Mouse (Mus musculus) hindbrain, embryonic 10.5 days (tissue): ENCODE data around the gene Mfap4. TPM values are rescaled to one million over a fixed set of nuclear protein-coding genes. Genes with fewer than 3 reads are reported as not detected.

Experiments
- DNase-seq: peaks from one replicate; pipeline ENCODE4 v3.0.0-alpha.2; 2017; ENCODE audit warnings: low spot score
- H3K27ac ChIP-seq: fragments of 300-500 bp; sonication (generic); 2 replicates; pipeline ENCODE4 v1.5.1; 2016; ENCODE audit warnings: mild to moderate bottlenecking, moderate library complexity
- H3K27me3 ChIP-seq: fragments of 300-500 bp; sonication (generic); 2 replicates; pipeline ENCODE4 v1.6.1; 2016; ENCODE audit warnings: mild to moderate bottlenecking; ENCODE audit not compliant: poor library complexity, insufficient read depth, severe bottlenecking
- H3K36me3 ChIP-seq: fragments of 300-500 bp; sonication (generic); 2 replicates; pipeline ENCODE4 v1.6.1; 2016; ENCODE audit warnings: mild to moderate bottlenecking, moderate library complexity
- H3K4me1 ChIP-seq: fragments of 300-500 bp; sonication (generic); replicated peaks from 2 replicates; pipeline ENCODE4 v1.6.1; 2016; ENCODE audit warnings: mild to moderate bottlenecking
- H3K4me3 ChIP-seq: fragments of 300-500 bp; sonication (generic); 2 replicates; pipeline ENCODE4 v1.5.1; 2016; ENCODE audit warnings: mild to moderate bottlenecking, moderate library complexity
- H3K9me3 ChIP-seq: fragments of 300-500 bp; sonication (generic); 2 replicates; pipeline ENCODE4 v1.6.1; 2016; ENCODE audit warnings: mild to moderate bottlenecking, moderate library complexity
- WGBS: fragments of 180-500 bp; shearing (Covaris S2); methylation state at CpG from one replicate; pipeline ENCODE4 v1.1.7; 2016; 5-methylcytosine and 5-hydroxymethylcytosine counted together
- polyA plus RNA-seq: library from polyadenylated mRNA; unstranded; fragments of >200 nt; fragmentation: Nextera tagmentation; extraction: Ambion mirVana; gene quantifications from 2 replicates; pipeline ENCODE4 v1.2.1, GENCODE M21; 2016

Gene Mfap4
- polyA plus RNA-seq, 1 experiment from 2014 or later: 78.2 TPM

- peak overlapping the region; percentile 23; the same call in 1 of the 2 replicates for H3K27ac ChIP-seq
- H3K4me3 ChIP-seq: no peak overlapping the region
- 81% methylated on average over 4 of the region's 4 CpGs for WGBS
- DNase-seq: no peak
- H3K27me3 ChIP-seq: no peaks in the 10 kb centered on the region
- H3K9me3 ChIP-seq: no peaks in the 10 kb centered on the region
- no peaks in the 10 kb centered on the region for H3K36me3 ChIP-seq
- H3K4me1 ChIP-seq: peaks cover 11% of the 10 kb centered on the region
Measured at GRCm38 (mm10) chr11:61468534-61468933, 16.7 kb upstream of the Mfap4 start.

GRCm38 (mm10) chr11:61469317-61469917 lies 15.8 kb upstream of the Mfap4 start:
- WGBS: 75% methylated on average over 7 of the region's 7 CpGs
- no peak overlapping the region for H3K4me3 ChIP-seq
- no peaks in the 10 kb centered on the region for H3K27me3 ChIP-seq
- H3K27ac ChIP-seq: peak overlapping the region; percentile 12; the same call in 1 of the 2 replicates
- H3K36me3 ChIP-seq: no peaks in the 10 kb centered on the region
- H3K9me3 ChIP-seq: no peaks in the 10 kb centered on the region
- H3K4me1 ChIP-seq: peaks cover 11% of the 10 kb centered on the region
- DNase-seq: no peak

- no peaks in the 10 kb centered on the region for H3K9me3 ChIP-seq
- DNase-seq: no peak
- no peak overlapping the region for H3K4me3 ChIP-seq
- H3K27me3 ChIP-seq: no peaks in the 10 kb centered on the region
- peaks cover 11% of the 10 kb centered on the region for H3K4me1 ChIP-seq
- H3K36me3 ChIP-seq: no peaks in the 10 kb centered on the region
- H3K27ac ChIP-seq: no peak overlapping the region
Measured at GRCm38 (mm10) chr11:61470880-61471279, 14.4 kb upstream of the Mfap4 start.

- DNase-seq: no peak
- H3K27me3 ChIP-seq: no peaks in the 10 kb centered on the region; the same call in 1 of the 2 replicates
- H3K27ac ChIP-seq: no peak overlapping the region
- 70% methylated on average over 4 of the region's 4 CpGs for WGBS
- peaks cover 25% of the 10 kb centered on the region for H3K4me1 ChIP-seq
- H3K4me3 ChIP-seq: no peak overlapping the region
- no peaks in the 10 kb centered on the region for H3K36me3 ChIP-seq
- no peaks in the 10 kb centered on the region for H3K9me3 ChIP-seq
Measured at GRCm38 (mm10) chr11:61473630-61474029, 11.6 kb upstream of the Mfap4 start.

GRCm38 (mm10) chr11:61476786-61477382 lies 8.3 kb upstream of the Mfap4 start:
- peak overlapping the region; percentile 50 for H3K27ac ChIP-seq
- 54% methylated on average over 12 of the region's 12 CpGs for WGBS
- no peaks in the 10 kb centered on the region for H3K36me3 ChIP-seq
- no peak for DNase-seq
- peaks cover 23% of the 10 kb centered on the region for H3K4me1 ChIP-seq
- no peaks in the 10 kb centered on the region for H3K9me3 ChIP-seq
- H3K4me3 ChIP-seq: peak overlapping the region; percentile 27; the same call in 1 of the 2 replicates
- H3K27me3 ChIP-seq: no peaks in the 10 kb centered on the region; the same call in 1 of the 2 replicates

GRCm38 (mm10) chr11:61477566-61478508 lies 7.4 kb upstream of the Mfap4 start:
- H3K4me1 ChIP-seq: peaks cover 25% of the 10 kb centered on the region
- no peaks in the 10 kb centered on the region for H3K9me3 ChIP-seq
- WGBS: 52% methylated on average over 17 of the region's 17 CpGs
- H3K4me3 ChIP-seq: 0 out of 2 replicates have a peak overlapping the region, but pooled peaks have one; percentile 21
- no peak for DNase-seq
- H3K27ac ChIP-seq: peak overlapping the region; percentile 66
- H3K27me3 ChIP-seq: no peaks in the 10 kb centered on the region; the same call in 1 of the 2 replicates
- H3K36me3 ChIP-seq: no peaks in the 10 kb centered on the region

- H3K27ac ChIP-seq: no peak overlapping the region
- peaks cover 34% of the 10 kb centered on the region for H3K4me1 ChIP-seq
- no peaks in the 10 kb centered on the region; the same call in 1 of the 2 replicates for H3K27me3 ChIP-seq
- H3K9me3 ChIP-seq: no peaks in the 10 kb centered on the region
- WGBS: 89% methylated on average over 4 of the region's 4 CpGs
- no peak overlapping the region for H3K4me3 ChIP-seq
- H3K36me3 ChIP-seq: no peaks in the 10 kb centered on the region
- no peak for DNase-seq
Measured at GRCm38 (mm10) chr11:61478788-61479187, 6.4 kb upstream of the Mfap4 start.

GRCm38 (mm10) chr11:61481239-61482090 lies 3.8 kb upstream of the Mfap4 start:
- Histone ChIP-seq H3K9me3 (no peaks in the 10 kb centered on the region), H3K27ac (peak overlapping the region; percentile 68), H3K27me3 (no peaks in the 10 kb centered on the region; the same call in 1 of the 2 replicates), H3K4me1 (peaks cover 60% of the 10 kb centered on the region), H3K36me3 (0 out of 2 replicates have a peak, but pooled peaks cover 3% of the 10 kb centered on the region), H3K4me3 (no peak overlapping the region)
- 81% methylated on average over 9 of the region's 9 CpGs for WGBS
- no peak for DNase-seq

GRCm38 (mm10) chr11:61483226-61483845 lies 1.9 kb upstream of the Mfap4 start:
- Histone ChIP-seq H3K9me3 (no peaks in the 10 kb centered on the region), H3K27ac (peak overlapping the region; percentile 95), H3K4me3 (no peak overlapping the region), H3K4me1 (peaks cover 64% of the 10 kb centered on the region), H3K36me3 (peaks cover 21% of the 10 kb centered on the region), H3K27me3 (no peaks in the 10 kb centered on the region)
- WGBS: 76% methylated on average over 13 of the region's 13 CpGs
- DNase-seq: peak; percentile 35

- no peaks in the 10 kb centered on the region for H3K27me3 ChIP-seq
- WGBS: 16% methylated on average over 10 of the region's 10 CpGs
- no peaks in the 10 kb centered on the region for H3K9me3 ChIP-seq
- peaks cover 30% of the 10 kb centered on the region for H3K36me3 ChIP-seq
- DNase-seq: no peak
- H3K4me1 ChIP-seq: peaks cover 70% of the 10 kb centered on the region
- H3K27ac ChIP-seq: peak overlapping the region; percentile 95
- peak overlapping the region; percentile 48 for H3K4me3 ChIP-seq
Measured at GRCm38 (mm10) chr11:61484256-61484612, 997 bp upstream of the Mfap4 start.

GRCm38 (mm10) chr11:61485541-61486457 lies 568 bp downstream of the Mfap4 start:
- H3K27ac ChIP-seq: peak overlapping the region; percentile 95
- peak overlapping the region; percentile 48 for H3K4me3 ChIP-seq
- peak; percentile 26 for DNase-seq
- H3K9me3 ChIP-seq: no peaks in the 10 kb centered on the region
- peaks cover 46% of the 10 kb centered on the region for H3K36me3 ChIP-seq
- H3K27me3 ChIP-seq: no peaks in the 10 kb centered on the region
- WGBS: 57% methylated on average over 22 of the region's 22 CpGs
- H3K4me1 ChIP-seq: peaks cover 82% of the 10 kb centered on the region
